Mouse (Mus musculus): Measurements from ENCODE around the gene Kcnk12.

Gene Kcnk12

DNA sequence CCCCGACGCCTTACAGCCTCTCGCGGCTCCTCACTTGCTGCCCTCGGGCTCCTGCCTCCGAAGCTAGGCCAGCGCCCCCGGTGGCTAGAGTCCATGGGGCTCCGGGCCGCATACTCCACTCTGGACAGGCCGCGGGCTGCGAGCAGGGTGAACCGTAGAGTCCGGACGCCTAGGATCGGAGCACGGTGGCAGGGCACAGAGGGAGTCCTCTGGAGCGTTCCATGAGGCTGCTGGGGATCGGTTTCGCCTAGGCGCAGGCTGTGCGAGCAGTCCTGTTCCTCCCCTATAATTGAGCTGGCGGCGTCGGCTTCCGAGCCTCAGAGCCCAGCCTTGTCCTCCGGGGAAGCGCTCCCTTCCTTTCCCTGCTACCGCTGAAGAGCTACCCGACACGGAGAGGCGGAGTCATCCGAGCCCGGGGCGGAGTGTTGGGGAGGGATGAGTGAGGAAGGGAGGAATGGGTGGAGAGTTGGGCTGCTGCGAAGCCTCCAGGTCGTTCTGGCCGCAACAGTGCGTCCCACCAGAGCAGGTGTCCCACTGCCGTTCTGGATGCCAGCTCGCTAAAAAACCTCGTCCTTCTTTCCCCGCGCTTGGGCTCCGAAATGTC lies at the start of gene Kcnk12:
TSS of gene Kcnk12 (minus strand) at position 307 of the 604 bp plus-strand sequence.
- no peak for DNase-seq (ENCODE audit: low read depth)

GRCm38 (mm10) chr17:87842156-87842555 lies 44.4 kb upstream of the Kcnk12 start:
- DNase-seq (ENCODE audit: low read depth): no peak

DNA sequence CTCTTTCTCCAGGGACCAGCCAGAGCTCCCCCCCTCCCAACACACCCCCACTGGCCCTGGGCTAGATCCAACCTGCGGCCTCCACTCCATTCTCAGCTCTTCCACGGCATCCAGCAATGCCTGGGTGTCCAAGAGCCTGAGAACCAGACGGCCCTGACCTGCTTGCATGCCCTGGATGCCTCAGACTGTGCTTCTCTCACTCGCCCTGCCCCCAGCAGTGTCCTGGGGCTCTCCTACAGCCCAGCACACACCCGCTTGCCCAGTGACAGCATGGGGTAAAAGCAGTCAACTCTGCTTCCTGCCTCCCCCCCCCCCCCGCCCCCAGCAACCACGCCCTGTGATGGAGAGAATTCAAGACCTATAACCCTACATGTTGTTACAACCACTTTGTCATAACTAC lies 42.3 kb upstream of the Kcnk12 start:
- DNase-seq (ENCODE audit: low read depth): no peak

DNA sequence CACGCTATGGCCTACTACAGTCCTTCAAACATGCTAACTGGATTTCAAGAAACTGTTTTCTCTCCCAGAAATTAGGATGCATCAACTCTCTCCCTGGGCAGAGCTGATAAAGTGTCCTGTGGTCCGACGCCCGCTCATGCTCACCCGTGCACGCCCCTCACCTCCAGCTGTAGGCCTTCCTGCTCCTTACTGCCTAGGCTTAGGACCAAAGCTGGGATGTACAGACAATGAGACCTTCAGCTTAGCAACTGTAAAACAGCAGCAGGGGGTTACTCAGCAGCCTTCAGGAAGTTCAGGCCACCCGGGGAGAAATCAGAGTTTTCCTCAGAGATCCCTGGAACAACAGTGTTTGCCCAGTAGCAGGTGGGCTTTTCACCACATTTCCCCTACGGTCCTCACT lies 37.1 kb upstream of the Kcnk12 start:
- DNase-seq (ENCODE audit: low read depth): no peak

DNA sequence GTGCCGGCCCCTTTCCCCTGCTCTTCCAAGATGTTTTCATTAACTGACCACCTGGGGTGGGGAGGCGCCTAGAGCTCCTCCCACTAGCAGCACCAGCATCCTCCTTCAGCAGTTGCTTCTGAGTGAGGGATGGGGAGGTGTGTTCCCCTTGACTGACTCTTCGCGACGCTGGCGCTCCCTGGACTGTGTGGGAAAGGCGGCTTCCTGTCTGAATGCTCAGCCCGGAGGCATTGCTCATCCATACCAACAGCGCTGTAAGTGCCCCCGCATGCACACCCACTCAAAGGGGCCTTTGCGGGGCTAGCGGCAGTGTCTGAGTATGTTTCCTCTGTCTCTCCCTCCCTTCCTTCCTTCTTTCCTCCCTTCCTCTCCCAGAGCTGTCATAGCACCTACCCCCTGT lies 29.1 kb upstream of the Kcnk12 start:
- DNase-seq (ENCODE audit: low read depth): no peak

- DNase-seq (ENCODE audit: low read depth): no peak
Observed at GRCm38 (mm10) chr17:87826036-87826560, 28.3 kb upstream of the Kcnk12 start.

GRCm38 (mm10) chr17:87825454-87826008 lies 27.7 kb upstream of the Kcnk12 start:
- DNase-seq (ENCODE audit: low read depth): no peak

DNA sequence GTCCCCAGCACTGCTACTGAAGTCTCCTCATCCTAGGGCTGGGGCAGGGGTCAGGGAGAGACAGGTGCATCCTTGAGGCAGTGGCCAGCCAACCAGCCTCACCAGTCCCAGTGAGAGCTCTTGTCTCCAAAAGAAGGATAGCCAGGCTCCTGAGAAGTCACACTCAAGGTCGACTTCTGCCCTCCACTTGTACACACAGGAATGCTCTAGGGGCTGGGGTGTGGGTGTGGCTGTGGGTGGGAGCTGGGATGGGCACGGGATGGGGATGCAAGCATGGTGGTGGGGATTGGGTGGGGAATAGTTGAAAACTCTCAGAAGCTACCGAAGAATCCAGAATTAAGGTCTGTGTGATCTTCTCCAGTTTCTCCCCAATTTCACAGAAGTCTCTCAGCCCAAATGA lies 25.2 kb upstream of the Kcnk12 start:
- no peak for DNase-seq (ENCODE audit: low read depth)

DNA sequence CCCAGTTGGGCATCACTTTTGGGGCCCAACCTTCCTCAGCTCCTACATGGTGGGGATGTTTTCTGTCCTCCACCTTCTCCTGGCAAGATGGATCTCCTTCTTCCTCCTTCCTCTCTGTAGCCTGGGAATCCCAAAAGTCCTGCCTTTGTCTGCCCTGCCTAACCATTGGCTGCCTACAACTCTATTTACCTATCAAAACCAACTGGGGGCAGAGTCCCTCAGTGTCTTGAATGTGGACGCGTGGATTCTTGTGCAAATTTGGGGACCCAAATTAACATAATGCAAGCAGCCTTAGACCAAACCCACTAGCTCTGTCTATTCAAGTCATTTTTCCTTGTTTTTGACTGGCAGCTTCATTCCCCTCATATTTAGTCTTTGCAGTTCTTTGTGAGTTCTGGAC lies 11.8 kb upstream of the Kcnk12 start:
- DNase-seq (ENCODE audit: low read depth): no peak

DNA sequence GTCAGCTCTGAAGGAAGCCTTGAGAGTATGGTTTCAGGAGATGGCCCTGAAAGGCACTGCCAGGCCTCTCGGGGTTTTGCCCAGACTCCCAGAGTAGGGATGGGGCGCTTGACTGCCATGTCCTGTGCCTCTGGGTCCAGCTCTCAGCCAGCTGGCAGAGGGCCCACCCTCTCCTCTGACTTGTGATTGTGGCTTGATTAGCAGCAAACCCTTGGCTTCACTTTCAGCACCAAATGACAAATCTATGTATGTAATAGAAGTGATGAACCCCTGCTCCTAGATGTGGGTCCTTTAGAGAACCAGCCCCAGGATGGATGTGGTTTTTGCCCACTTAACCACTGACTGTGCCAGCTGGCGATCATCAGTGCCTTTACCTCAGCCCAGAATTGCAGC lies 2.1 kb upstream of the Kcnk12 start:
- DNase-seq (ENCODE audit: low read depth): no peak

- no peak for DNase-seq (ENCODE audit: low read depth)
Observed at GRCm38 (mm10) chr17:87799212-87799947, 1.6 kb upstream of the Kcnk12 start.

- no peak for DNase-seq (ENCODE audit: low read depth)
Observed at GRCm38 (mm10) chr17:87798423-87798941, 688 bp upstream of the Kcnk12 start.

GRCm38 (mm10) chr17:87796881-87797416 lies 845 bp downstream of the Kcnk12 start:
- no peak for DNase-seq (ENCODE audit: low read depth)

DNA sequence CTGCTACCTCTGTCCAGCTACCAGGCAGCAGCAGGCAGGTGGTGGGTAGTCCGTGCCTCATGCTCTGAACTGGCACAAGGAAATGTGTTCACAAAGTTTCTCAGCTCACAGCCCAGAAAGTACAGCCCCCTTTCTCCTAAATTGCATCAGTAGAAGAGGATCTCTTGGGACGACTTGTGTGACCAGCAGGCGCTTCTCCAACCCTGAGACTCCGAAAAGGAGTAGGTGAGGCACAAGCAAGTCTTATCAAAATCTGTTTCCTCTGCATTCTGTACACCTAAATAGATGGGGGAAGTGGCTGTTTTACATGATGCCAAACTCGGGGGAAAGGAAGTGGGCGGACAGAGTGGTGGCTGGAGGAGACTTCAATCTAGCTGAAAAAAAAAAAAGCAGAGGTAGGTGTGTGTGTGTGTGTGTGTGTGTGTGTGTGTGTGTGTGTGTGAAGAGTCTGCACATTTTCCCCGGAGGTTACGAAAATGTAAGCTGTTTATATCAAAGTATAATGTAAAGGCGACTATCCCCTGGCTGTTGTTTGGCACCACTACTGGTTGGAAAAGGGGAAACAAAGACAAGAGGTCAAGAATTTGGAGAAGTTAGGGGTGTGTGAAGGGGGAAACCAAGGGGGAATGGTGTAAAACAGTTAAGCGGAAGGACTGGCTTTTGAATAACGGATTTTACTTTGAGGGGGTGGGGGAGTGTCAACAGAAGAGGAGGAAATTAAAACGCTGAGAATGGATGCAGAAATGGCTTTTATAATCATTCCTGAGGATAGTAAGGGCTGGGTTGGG lies 1.7 kb downstream of the Kcnk12 start:
- no peak for DNase-seq (ENCODE audit: low read depth)

DNA sequence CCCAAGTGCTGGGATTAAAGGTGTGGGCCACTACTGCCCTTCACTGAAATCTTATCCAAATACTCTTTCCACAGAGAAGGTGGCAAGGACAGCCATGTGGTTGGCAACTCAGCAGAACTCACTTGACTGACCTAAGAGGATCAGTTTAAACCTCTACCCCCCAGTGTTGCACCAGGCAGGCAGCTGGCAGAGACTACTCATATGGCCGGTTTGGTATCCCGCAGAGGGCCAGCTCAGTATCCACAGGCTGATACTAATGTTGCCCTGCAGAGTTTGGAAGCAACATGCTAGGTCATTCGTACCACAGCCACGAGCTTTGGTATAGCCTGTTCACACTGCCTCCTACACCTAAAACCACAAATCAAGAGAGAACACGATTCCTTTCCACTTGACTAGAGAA lies 3.0 kb downstream of the Kcnk12 start:
- no peak for DNase-seq (ENCODE audit: low read depth)

DNA sequence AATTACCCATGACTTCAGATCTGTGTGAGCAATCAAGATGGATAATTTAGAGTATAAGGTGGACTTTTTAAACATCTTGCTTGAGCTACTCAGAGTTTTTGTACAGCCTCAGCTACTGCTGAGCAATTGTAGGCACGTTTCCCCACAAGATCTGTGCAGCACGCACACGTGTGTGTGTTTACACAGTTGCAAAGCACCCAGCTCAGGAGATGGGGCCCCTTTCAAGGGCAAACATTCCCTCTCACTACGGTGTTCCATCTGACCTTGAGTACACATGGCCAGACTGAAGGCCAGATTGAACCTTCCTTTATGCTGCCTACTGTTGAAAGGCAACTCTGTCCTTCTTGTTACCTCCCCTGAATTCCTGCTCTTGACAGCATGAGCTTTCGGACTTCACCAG lies 4.5 kb downstream of the Kcnk12 start:
- DNase-seq (ENCODE audit: low read depth): no peak

DNA sequence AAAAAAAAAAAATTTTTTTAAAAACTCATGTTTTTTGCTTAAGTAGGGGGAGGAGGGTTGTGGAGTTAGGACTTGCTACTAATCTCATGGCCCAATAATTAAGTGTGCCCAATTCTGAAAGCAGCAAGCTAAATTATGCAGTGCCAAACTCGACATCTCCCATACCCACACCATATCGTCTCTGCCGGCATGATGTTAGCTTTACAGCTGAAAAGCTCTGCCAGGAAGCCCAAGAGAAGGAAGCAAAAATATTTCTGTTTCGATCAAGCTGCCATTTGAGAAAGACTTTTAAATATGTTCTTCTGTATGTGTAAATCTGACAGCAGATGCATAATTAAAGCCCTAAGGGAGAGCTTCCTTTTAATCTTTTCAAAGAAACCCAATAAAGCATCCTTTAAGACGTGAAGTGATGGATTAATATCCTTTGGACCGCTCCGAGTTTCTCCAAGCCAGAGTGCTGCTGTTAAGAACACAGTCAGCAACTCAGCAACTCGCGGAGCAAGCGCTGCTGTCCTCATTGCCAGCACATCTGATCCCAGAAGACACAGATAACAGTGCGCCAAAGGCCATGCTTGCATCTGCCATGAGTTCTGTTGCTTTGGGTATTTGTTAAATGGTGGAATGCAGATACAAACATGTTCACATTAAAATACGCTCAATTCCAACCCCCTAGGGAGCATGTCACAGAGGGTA lies 5.0 kb downstream of the Kcnk12 start:
- DNase-seq (ENCODE audit: low read depth): no peak

DNA sequence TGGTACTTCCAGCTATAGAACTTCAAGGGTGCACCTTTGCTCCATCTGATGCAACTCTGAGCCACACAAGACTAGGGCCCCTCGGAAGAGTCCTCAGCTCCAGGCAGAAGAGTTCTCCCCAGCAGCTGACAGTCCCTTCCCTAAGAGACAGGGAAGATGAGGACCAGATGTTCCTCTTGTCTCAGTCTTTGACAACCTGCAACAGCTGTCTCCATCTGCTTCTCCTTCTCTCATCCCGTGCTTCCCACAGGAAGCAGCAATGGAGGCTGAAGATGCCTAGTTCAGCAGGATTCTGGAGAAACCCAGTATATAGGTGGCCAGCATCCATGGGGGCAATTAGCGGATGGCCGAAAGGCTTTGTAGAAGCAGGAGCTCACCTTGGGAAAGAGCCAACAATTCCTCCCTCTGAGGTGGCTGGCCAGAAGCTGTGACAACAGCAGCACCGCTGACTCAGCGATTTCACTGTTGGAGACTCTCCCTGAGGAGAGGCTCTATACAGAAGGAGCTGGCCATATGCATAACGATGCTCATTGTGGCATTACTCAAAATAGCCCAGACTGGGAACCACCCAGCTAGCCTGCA lies 6.2 kb downstream of the Kcnk12 start:
- no peak for DNase-seq (ENCODE audit: low read depth)

- DNase-seq (ENCODE audit: low read depth): no peak
Observed at GRCm38 (mm10) chr17:87790661-87791060, 7.1 kb downstream of the Kcnk12 start.

DNA sequence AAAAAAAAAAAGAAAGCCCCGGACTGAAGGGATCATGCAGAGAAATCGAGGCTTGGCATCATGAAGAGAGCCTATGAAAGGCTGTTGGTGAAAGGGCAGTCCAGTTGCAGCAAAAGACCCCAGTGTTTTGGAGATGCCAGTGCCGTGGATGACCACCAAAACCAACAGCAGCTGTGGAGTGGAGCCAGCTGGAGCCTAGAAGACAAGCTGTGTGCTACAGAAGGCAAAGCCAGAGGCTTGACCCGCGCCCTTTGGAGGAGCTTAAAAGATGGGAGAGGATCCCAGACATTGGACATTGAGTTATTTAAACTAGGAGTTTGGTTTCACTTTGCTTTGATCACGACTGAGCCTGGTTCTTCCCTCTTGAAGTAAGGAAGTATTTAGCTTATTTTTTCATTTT lies 9.6 kb downstream of the Kcnk12 start:
- no peak for DNase-seq (ENCODE audit: low read depth)

DNA sequence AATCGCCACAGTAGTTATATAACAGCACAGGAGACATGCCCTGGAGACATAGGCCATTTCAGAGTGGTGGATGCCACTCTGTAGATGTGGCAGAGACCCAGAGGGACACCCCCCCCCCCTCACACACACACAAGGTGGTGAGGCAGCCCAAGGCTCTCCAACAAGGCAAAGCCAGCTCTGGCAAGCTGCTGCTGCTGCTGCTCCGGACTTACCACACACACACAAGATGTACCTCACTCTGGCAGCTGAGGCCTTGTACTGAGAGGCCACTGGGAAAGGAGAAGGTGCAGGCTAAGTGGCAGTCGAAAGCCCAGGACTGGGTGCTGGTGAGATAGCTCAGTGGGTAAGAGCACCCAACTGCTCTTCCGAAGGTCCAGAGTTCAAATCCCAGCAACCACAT lies 10.1 kb downstream of the Kcnk12 start:
- DNase-seq (ENCODE audit: low read depth): no peak

Measured in naive thymus-derived CD4-positive, alpha-beta T cell, adult 2 months (primary cell).